Comparison of ENCODE assay signal across 8 mouse cellular contexts in genomic region chr13:28663950-28664681, GRCm38 (mm10).
DNase-seq lines count a peak whose midpoint lies in the region; ATAC-seq and TF ChIP-seq lines count a peak whose summit lies in the region.

No protein-coding gene starts in this region.

- 35% methylated on average over 7 of the region's 7 CpGs for WGBS in kidney, postnatal 0 days
- WGBS in embryonic facial prominence, embryonic 13.5 days, result 28% methylated on average over 7 of the region's 7 CpGs
- WGBS in limb, embryonic 13.5 days, result 37% methylated on average over 7 of the region's 7 CpGs
- WGBS in thymus, adult 2 months, result 39% methylated on average over 7 of the region's 7 CpGs

- peaks cover 7% of the 10 kb centered on the region for H3K4me1 ChIP-seq in kidney, postnatal 0 days (replicated peaks; ENCODE audit: insufficient read depth, low read length)
- peaks cover 49% of the 10 kb centered on the region for H3K4me1 ChIP-seq in embryonic facial prominence, embryonic 13.5 days
- peaks cover 42% of the 10 kb centered on the region for H3K4me1 ChIP-seq in limb, embryonic 13.5 days
- peaks cover 20% of the 10 kb centered on the region for H3K4me1 ChIP-seq in thymus, adult 2 months (replicated peaks; ENCODE audit: control insufficient read depth, insufficient read depth, low read length)

- H3K4me2 ChIP-seq in kidney, postnatal 0 days (ENCODE audit: low read length), result no peak overlapping the region
- no peak overlapping the region for H3K4me2 ChIP-seq in embryonic facial prominence, embryonic 13.5 days
- no peak overlapping the region for H3K4me2 ChIP-seq in limb, embryonic 13.5 days (replicated peaks)

- no peaks in the 10 kb centered on the region for H3K9me3 ChIP-seq in kidney, postnatal 0 days (replicated peaks; ENCODE audit: low read length)
- H3K9me3 ChIP-seq in embryonic facial prominence, embryonic 13.5 days, result no peaks in the 10 kb centered on the region
- no peaks in the 10 kb centered on the region for H3K9me3 ChIP-seq in limb, embryonic 13.5 days

- no peaks in the 10 kb centered on the region for H3K27me3 ChIP-seq in kidney, postnatal 0 days (ENCODE audit: insufficient read depth, low read length)
- no peaks in the 10 kb centered on the region for H3K27me3 ChIP-seq in embryonic facial prominence, embryonic 13.5 days
- no peaks in the 10 kb centered on the region for H3K27me3 ChIP-seq in limb, embryonic 13.5 days
- H3K27me3 ChIP-seq in thymus, adult 2 months (ENCODE audit: control insufficient read depth, insufficient read depth, low read length), result no peaks in the 10 kb centered on the region

- TF ChIP-seq CTCF in kidney, postnatal 0 days (IDR thresholded peaks at IDR 0.05; ENCODE audit: low read depth), result no peak
- no peak for TF ChIP-seq CTCF in thymus, adult 2 months (IDR thresholded peaks at IDR 0.05; ENCODE audit: borderline replicate concordance, control insufficient read depth, extremely low read depth, insufficient read depth, low read length, poor library complexity)

- no peaks in the 10 kb centered on the region for H3K36me3 ChIP-seq in kidney, postnatal 0 days (ENCODE audit: insufficient read depth, low read length)
- no peaks in the 10 kb centered on the region for H3K36me3 ChIP-seq in embryonic facial prominence, embryonic 13.5 days
- peaks cover 8% of the 10 kb centered on the region; the same call in 1 of the 2 replicates for H3K36me3 ChIP-seq in limb, embryonic 13.5 days
- H3K36me3 ChIP-seq in thymus, adult 2 months (ENCODE audit: control insufficient read depth, insufficient read depth, low read length), result peaks cover 6% of the 10 kb centered on the region; the same call in 1 of the 2 replicates

- intact Hi-C loops in heart, postnatal 14 days (cut with DNase I), result no loop called here

- no peak overlapping the region for H3K4me3 ChIP-seq in kidney, postnatal 0 days (replicated peaks; ENCODE audit: low read depth, low read length)
- H3K4me3 ChIP-seq in embryonic facial prominence, embryonic 13.5 days, result no peak overlapping the region
- H3K4me3 ChIP-seq in limb, embryonic 13.5 days, result no peak overlapping the region
- H3K4me3 ChIP-seq in thymus, adult 2 months (ENCODE audit: control insufficient read depth, insufficient read depth, low read length), result no peak overlapping the region

- TF ChIP-seq POLR2A in thymus, adult 2 months (IDR thresholded peaks at IDR 0.05; ENCODE audit: control insufficient read depth, extremely low read depth, insufficient read depth, low read length, poor library complexity), result no peak

- peak; percentile 57 for DNase-seq in kidney, postnatal 0 days (ENCODE audit: low spot score)
- no peak for DNase-seq in kidney, adult 8-10 months
- peak; percentile 46 for DNase-seq in thymus, adult 2 months
- no peak for DNase-seq in layer of hippocampus, postnatal 36 days
- DNase-seq in heart, postnatal 14 days, result no peak
- DNase-seq in right cerebral cortex, postnatal 14 days, result no peak

- no peak overlapping the region for H3K9ac ChIP-seq in kidney, postnatal 0 days (ENCODE audit: low read depth, low read length)
- H3K9ac ChIP-seq in embryonic facial prominence, embryonic 13.5 days, result no peak overlapping the region
- no peak overlapping the region for H3K9ac ChIP-seq in limb, embryonic 13.5 days

- no peak overlapping the region for H3K27ac ChIP-seq in kidney, postnatal 0 days
- peak overlapping the region; percentile 44 for H3K27ac ChIP-seq in embryonic facial prominence, embryonic 13.5 days
- peak overlapping the region; percentile 33; the same call in 1 of the 2 replicates for H3K27ac ChIP-seq in limb, embryonic 13.5 days
- H3K27ac ChIP-seq in thymus, adult 2 months (ENCODE audit: control insufficient read depth, insufficient read depth, low read length), result peak overlapping the region; percentile 38; the same call in 1 of the 2 replicates

- ATAC-seq in kidney, postnatal 0 days (replicated peaks; ENCODE audit: low FRiP score, low read depth), result peak; percentile 47
- peak; percentile 57; the same call in 1 of the 2 replicates for ATAC-seq in embryonic facial prominence, embryonic 13.5 days (ENCODE audit: insufficient number of reproducible peaks, insufficient read depth, low FRiP score, low TSS enrichment, low read depth)
- ATAC-seq in limb, embryonic 13.5 days (ENCODE audit: low FRiP score, low read depth), result peak; percentile 71; the same call in 1 of the 2 replicates

Comparison
In these comparisons a context has a peak if more than half of its experiments do, and no peak if none do; other contexts are left out.
1. DNase-seq: peak in kidney, postnatal 0 days (single experiment) and thymus, adult 2 months (single experiment); none in kidney, adult 8-10 months (0 of 2), layer of hippocampus, postnatal 36 days (0 of 2), heart, postnatal 14 days (0 of 2) and right cerebral cortex, postnatal 14 days (single experiment).
2. Peak in every context shown above with its lines, with median percentiles within 50 percentile points of each other: ATAC-seq.